Mouse (Mus musculus) forebrain, embryonic 14.5 days (tissue): Measurements from ENCODE around the gene Mier1. TPM values are rescaled to one million over a fixed set of nuclear protein-coding genes. Genes with fewer than 3 reads are reported as not detected.
A peak's percentile ranks its signal among the peaks of the same experiment; 100 is the strongest.

Experiments used
- ATAC-seq: fragments of 200-750 bp; cut with Nextera tagmentation; 2 replicates; pipeline ENCODE4 v1.8.0; 2017; ENCODE audit warnings: mild to moderate bottlenecking, moderate library complexity
- DNase-seq: peaks from one replicate; pipeline ENCODE4 v3.0.0-alpha.2; 2015; ENCODE audit warnings: low spot score
- H3K27ac ChIP-seq: fragments of 300-500 bp; sonication (generic); 2 replicates; pipeline ENCODE4 v1.5.1; 2014; ENCODE audit warnings: low read depth, mild to moderate bottlenecking, control low read depth, low read length, moderate library complexity
- H3K27me3 ChIP-seq: fragments of 300-500 bp; sonication (generic); replicated peaks from 2 replicates; pipeline ENCODE4 v1.6.1; 2014; ENCODE audit warnings: low read length, control low read depth, mixed read lengths; ENCODE audit not compliant: control insufficient read depth, insufficient read depth
- H3K36me3 ChIP-seq: fragments of 300-500 bp; sonication (generic); 2 replicates; pipeline ENCODE4 v1.6.1; 2014; ENCODE audit warnings: low read length, control low read depth; ENCODE audit not compliant: control insufficient read depth, insufficient read depth
- H3K4me1 ChIP-seq: fragments of 300-500 bp; sonication (generic); 2 replicates; pipeline ENCODE4 v1.6.1; 2014; ENCODE audit warnings: antibody characterized with exemption, low read length, control low read depth; ENCODE audit not compliant: control insufficient read depth, insufficient read depth
- H3K4me2 ChIP-seq: fragments of 300-500 bp; sonication (generic); 2 replicates; pipeline ENCODE4 v1.6.1; 2014; ENCODE audit warnings: mild to moderate bottlenecking, control low read depth, low read length
- H3K4me3 ChIP-seq: fragments of 300-500 bp; sonication (generic); 2 replicates; pipeline ENCODE4 v1.5.1; 2014; ENCODE audit warnings: low read depth, low read length, control low read depth
- H3K9ac ChIP-seq: fragments of 300-500 bp; sonication (generic); 2 replicates; pipeline ENCODE4 v1.6.1; 2014; ENCODE audit warnings: mild to moderate bottlenecking, low read length, control low read depth, moderate library complexity
- H3K9me3 ChIP-seq: fragments of 300-500 bp; sonication (generic); replicated peaks from 2 replicates; pipeline ENCODE4 v1.6.1; 2016; ENCODE audit warnings: low read length, control low read depth, mixed read lengths; ENCODE audit not compliant: control insufficient read depth
- WGBS: fragments of 180-500 bp; shearing (Covaris S2); extraction: QIAGEN DNeasy Blood & Tissue Kit; methylation state at CpG from one replicate; pipeline ENCODE4 v1.1.7; 2014; 5-methylcytosine and 5-hydroxymethylcytosine counted together
- polyA plus RNA-seq: library from polyadenylated mRNA; unstranded; fragments of >200 nt; fragmentation: Nextera tagmentation; extraction: Ambion mirVana; gene quantifications from 2 replicates; pipeline ENCODE4 v1.2.1, GENCODE M21; 2014

The Mier1 gene
- polyA plus RNA-seq, 1 experiment from 2014 or later, result 22.5 TPM

DNA sequence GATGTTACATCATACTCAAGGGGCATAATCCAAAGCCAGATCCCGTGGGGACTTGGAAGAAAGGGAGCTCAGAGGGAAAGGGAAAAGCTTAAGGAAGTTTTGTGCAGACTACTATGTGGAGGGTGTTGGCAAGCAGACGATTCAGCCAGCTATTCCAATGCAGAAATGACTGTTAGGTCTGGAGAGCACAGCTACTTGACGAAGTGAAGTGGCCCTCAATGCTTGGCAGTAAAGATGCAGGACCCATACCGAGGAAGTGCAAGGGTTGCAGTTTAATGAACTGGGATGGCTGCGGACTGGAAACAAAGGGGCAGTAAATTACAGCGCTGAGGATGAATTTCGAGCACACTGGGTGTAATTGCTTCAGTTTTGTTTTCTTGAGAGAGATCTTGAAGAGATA, 1.5 kb upstream of the Mier1 start:
- Histone ChIP-seq H3K27ac (no peak overlapping the region), H3K36me3 (0 out of 2 replicates have a peak, but pooled peaks cover 4% of the 10 kb centered on the region), H3K4me3 (peak overlapping the region; percentile 79), H3K4me2 (peak overlapping the region; percentile 77), H3K27me3 (no peaks in the 10 kb centered on the region), H3K9ac (peak overlapping the region; percentile 85; the same call in 1 of the 2 replicates), H3K9me3 (no peaks in the 10 kb centered on the region), H3K4me1 (peaks cover 16% of the 10 kb centered on the region)
- 36% methylated on average over 7 of the region's 7 CpGs for WGBS
- ATAC-seq, result no peak
- DNase-seq, result peak; percentile 33

DNA sequence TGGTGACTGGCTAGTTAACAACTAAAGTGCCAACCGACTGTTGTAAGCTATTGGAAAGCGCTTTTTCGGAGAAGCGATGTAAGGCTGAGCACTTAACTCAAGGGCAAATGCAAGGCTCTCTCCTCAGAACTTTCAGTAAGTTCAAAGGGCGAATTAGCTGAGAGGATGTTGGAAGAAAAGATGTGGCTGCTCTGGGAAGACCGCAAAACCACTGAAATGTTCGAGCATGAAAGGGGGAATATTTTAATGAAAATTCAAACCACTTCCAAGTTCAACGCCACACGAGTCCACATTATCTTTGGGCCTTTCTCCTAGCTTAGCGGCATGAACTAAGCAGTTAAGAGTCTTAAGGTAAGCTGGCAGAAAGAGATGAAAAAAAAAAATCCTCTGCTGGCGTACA, 788 bp upstream of the Mier1 start:
- no peak overlapping the region for H3K27ac ChIP-seq
- DNase-seq (peak; percentile 1), ATAC-seq (no peak)
- no peaks in the 10 kb centered on the region for H3K27me3 ChIP-seq
- H3K9ac ChIP-seq, result peak overlapping the region; percentile 85
- H3K9me3 ChIP-seq, result no peaks in the 10 kb centered on the region
- H3K36me3 ChIP-seq, result 0 out of 2 replicates have a peak, but pooled peaks cover 4% of the 10 kb centered on the region
- WGBS, result 11% methylated on average over 11 of the region's 11 CpGs
- peak overlapping the region; percentile 79 for H3K4me3 ChIP-seq
- peaks cover 16% of the 10 kb centered on the region for H3K4me1 ChIP-seq
- H3K4me2 ChIP-seq, result peak overlapping the region; percentile 77

DNA sequence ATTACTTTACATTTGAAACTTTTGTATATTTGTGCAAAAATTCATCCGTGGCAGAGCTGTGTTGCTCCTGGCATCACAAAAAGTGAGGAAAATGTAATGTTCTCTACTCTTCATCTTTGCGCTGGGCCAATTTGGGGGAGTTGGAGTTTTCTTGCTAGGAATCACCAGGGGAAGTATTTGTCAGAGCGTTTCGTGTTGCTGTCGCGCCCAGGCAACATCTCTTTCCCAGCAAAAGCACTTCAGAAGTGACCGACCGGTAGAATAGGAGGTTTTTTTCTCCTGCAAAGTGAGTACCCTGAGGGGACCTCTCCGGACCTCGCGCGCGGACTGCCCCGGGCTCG, 4.7 kb downstream of the Mier1 start:
- Histone ChIP-seq H3K9ac (peak overlapping the region; percentile 84), H3K27ac (no peak overlapping the region), H3K4me2 (peak overlapping the region; percentile 89), H3K4me1 (peaks cover 15% of the 10 kb centered on the region), H3K4me3 (peak overlapping the region; percentile 84), H3K27me3 (no peaks in the 10 kb centered on the region), H3K36me3 (0 out of 2 replicates have a peak, but pooled peaks cover 4% of the 10 kb centered on the region), H3K9me3 (no peaks in the 10 kb centered on the region)
- 2% methylated on average over 15 of the region's 15 CpGs for WGBS
- ATAC-seq, result no peak
- no peak for DNase-seq

DNA sequence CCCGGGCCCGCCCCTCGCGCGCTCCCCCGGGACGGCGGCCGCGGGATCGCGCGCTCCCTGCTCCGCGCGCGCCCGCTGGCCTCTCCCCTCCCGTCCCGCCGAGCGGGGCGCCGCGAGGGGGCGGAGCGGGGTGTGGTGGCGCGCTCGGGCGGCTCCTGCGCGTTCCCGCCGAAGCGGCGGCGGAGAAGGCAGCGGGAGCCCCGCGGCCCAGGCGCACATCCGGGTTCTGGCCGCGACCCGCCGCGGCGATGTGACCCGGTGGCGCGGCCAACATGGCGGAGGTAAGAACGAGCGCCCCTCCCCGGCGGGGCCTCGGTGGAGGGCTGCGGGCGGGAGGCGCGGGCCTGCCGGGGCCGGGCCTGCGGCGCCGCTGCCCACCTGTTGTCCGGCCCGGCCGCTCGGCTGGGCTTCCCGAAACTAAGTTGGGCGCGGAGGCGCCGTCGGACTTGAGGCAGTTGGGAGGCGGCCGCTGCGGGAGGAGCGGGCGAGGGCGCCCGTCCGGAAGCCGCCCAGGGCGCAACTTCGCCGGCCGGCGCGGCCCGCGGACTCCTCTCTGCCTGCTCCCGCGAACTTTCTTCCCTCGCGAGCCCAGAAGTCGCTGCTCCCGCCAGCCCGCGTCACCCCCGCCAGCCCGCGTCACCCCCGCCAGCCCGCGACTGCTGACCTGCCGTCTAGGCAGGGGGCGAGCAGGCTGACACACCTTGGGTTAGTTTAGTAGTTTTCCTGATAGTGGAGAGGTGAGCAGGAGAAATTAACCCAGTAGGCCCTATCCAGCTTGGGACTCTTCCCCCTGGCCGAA, 5.2 kb downstream of the Mier1 start:
- Histone ChIP-seq H3K36me3 (0 out of 2 replicates have a peak, but pooled peaks cover 4% of the 10 kb centered on the region), H3K27ac (peak overlapping the region; percentile 77), H3K9me3 (no peaks in the 10 kb centered on the region), H3K9ac (peak overlapping the region; percentile 84), H3K4me2 (peak overlapping the region; percentile 89), H3K4me1 (peaks cover 15% of the 10 kb centered on the region), H3K27me3 (no peaks in the 10 kb centered on the region), H3K4me3 (peak overlapping the region; percentile 84)
- ATAC-seq, result peak; percentile 52
- DNase-seq, result peak; percentile 81
- under 1% methylated on average over 93 of the region's 111 CpGs for WGBS

DNA sequence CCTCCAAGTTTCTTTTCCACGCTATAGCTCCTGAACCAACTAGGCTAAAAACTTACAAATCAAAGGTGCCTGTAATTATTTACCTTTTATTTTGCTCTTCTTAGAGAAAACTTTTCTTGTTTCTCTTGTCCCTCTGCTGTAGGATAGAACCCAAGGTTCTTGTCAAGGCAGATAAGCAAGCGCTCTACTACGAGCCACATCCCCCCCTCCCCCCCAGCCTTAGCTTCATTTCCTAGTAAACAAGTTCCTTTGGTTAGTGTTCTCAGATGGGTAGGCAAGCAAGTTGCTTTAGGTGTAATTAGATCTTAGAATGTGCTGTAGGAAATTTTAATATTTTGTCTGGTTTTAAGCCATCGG, 5.8 kb downstream of the Mier1 start:
- WGBS, result 12% methylated on average over 4 of the region's 4 CpGs
- peak overlapping the region; percentile 89 for H3K4me2 ChIP-seq

DNA sequence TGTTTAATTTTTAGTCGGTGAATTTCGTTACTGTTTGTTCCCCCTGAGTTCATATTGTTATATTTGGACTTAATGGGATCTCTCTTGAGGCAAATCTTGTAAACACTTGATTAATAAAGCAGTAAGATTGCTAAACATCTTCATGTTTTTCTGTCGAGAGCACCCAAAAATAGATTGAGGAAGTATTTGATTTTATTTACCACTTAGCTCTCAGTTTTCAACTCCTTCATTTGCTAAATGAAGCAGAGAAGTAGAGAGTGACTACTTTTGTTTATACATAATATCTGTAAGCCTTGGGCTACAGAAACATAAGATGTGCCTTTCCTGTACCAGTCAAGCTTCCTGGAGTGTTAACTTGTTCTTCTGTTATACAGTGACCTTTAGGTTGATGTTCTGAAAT, 6.2 kb downstream of the Mier1 start:
- H3K4me1 ChIP-seq, result peaks cover 11% of the 10 kb centered on the region
- WGBS, result 45% methylated on average over 3 of the region's 3 CpGs
- no peak for ATAC-seq
- peak overlapping the region; percentile 89 for H3K4me2 ChIP-seq
- peak overlapping the region; percentile 84; the same call in 1 of the 2 replicates for H3K9ac ChIP-seq
- 0 out of 2 replicates have a peak, but pooled peaks cover 4% of the 10 kb centered on the region for H3K36me3 ChIP-seq
- no peaks in the 10 kb centered on the region for H3K27me3 ChIP-seq
- H3K9me3 ChIP-seq, result no peaks in the 10 kb centered on the region
- H3K27ac ChIP-seq, result no peak overlapping the region
- H3K4me3 ChIP-seq, result peak overlapping the region; percentile 84; the same call in 1 of the 2 replicates
- no peak for DNase-seq

More for the DNA sequence above, 5.8 kb downstream of the Mier1 start:
- Histone ChIP-seq H3K9ac (peak overlapping the region; percentile 84), H3K27ac (0 out of 2 replicates have a peak overlapping the region, but pooled peaks have one; percentile 77), H3K27me3 (no peaks in the 10 kb centered on the region), H3K4me1 (peaks cover 15% of the 10 kb centered on the region), H3K36me3 (0 out of 2 replicates have a peak, but pooled peaks cover 4% of the 10 kb centered on the region), H3K9me3 (no peaks in the 10 kb centered on the region), H3K4me3 (peak overlapping the region; percentile 84)
- ATAC-seq, result no peak
- DNase-seq, result peak; percentile 2

DNA sequence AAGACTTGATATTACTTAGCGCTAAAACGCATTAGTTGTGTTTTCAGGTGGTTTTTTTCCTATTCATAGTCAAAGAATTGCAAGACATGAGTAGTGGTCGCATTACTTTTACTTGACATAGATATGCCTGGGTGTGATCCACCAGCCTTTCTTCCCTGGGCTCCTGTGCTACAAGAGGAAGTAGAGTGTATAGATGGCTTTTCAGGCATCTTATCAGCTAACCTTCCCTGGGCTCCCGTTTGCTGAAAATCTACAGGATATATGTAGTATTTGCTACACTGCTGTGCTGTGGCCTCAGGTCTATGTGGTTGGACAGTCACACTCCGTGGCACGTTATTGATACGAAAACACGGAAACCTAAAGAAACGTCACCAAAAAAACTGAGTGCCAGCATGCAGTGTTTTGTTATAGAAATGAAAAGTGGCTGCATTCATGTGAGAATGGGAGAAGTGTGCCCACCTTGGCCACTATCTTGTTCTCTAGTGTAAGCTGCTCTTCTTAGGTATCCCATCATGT, 6.7 kb downstream of the Mier1 start:
- H3K9me3 ChIP-seq, result no peaks in the 10 kb centered on the region
- peak overlapping the region; percentile 89; the same call in 1 of the 2 replicates for H3K4me2 ChIP-seq
- H3K9ac ChIP-seq, result no peak overlapping the region
- H3K4me1 ChIP-seq, result peaks cover 9% of the 10 kb centered on the region; the same call in 1 of the 2 replicates
- ATAC-seq, result no peak
- no peak overlapping the region for H3K27ac ChIP-seq
- no peak for DNase-seq
- 0 out of 2 replicates have a peak, but pooled peaks cover 4% of the 10 kb centered on the region for H3K36me3 ChIP-seq
- no peak overlapping the region for H3K4me3 ChIP-seq
- H3K27me3 ChIP-seq, result no peaks in the 10 kb centered on the region
- 83% methylated on average over 9 of the region's 9 CpGs for WGBS

DNA sequence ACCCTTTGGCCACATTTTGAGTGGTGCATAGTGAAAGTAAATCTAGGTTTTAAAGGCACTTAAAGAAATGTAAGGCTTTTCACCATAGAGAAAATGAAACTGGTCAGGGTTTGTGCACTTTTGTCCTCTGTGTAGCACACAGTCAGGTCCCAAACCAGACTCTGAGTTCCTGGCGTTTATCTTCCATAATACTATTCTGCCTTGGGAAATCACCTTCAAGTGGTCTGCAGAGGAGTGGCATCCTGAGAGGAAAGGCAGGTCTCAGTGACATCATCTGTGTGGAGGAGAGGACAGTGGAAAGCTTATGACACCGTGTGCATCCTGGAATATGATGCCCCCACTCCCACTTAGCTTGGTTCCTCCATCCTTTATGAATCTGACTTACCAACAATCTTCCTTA, 8.9 kb downstream of the Mier1 start:
- ATAC-seq, result no peak
- DNase-seq, result no peak
- no peaks in the 10 kb centered on the region for H3K9me3 ChIP-seq
- no peak overlapping the region for H3K27ac ChIP-seq
- no peak overlapping the region for H3K4me3 ChIP-seq
- no peaks in the 10 kb centered on the region for H3K27me3 ChIP-seq
- peaks cover 9% of the 10 kb centered on the region; the same call in 1 of the 2 replicates for H3K4me1 ChIP-seq
- no peak overlapping the region for H3K4me2 ChIP-seq
- WGBS, result 77% methylated on average over 2 of the region's 2 CpGs
- no peak overlapping the region for H3K9ac ChIP-seq
- no peaks in the 10 kb centered on the region for H3K36me3 ChIP-seq

DNA sequence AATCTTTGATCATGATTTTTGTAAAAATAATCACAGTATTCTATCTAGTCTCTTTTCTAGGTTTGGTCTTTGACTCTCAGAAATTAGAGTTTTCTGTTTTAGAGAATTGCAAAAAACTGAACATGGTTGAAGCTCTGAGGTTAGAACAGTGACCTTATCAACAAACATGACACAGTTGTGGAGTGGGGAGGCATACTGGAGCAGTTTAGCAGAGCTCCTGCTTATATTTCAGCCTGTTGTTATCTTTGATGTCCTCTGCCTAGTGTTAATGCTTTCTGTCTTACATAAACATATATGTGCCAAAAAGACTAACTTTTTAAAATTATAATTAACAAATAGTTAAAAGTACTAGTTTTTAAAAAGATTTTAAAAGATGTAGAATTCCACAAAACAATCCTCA, 9.4 kb downstream of the Mier1 start:
- Histone ChIP-seq H3K4me2 (no peak overlapping the region), H3K4me3 (no peak overlapping the region), H3K4me1 (peaks cover 9% of the 10 kb centered on the region; the same call in 1 of the 2 replicates), H3K9ac (no peak overlapping the region), H3K27ac (no peak overlapping the region), H3K9me3 (no peaks in the 10 kb centered on the region), H3K36me3 (no peaks in the 10 kb centered on the region), H3K27me3 (no peaks in the 10 kb centered on the region)
- DNase-seq (no peak), ATAC-seq (no peak)
